Mouse (Mus musculus) cerebellum, postnatal 25 days (tissue): ENCODE results near the gene Nudt1.

Experiments used
- DNase-seq, 2 experiments: peaks; one replicate each; pipeline ENCODE4 v3.0.0; 2021; ENCODE audit warnings: mixed read lengths in 2 of 2

Gene Nudt1

DNA sequence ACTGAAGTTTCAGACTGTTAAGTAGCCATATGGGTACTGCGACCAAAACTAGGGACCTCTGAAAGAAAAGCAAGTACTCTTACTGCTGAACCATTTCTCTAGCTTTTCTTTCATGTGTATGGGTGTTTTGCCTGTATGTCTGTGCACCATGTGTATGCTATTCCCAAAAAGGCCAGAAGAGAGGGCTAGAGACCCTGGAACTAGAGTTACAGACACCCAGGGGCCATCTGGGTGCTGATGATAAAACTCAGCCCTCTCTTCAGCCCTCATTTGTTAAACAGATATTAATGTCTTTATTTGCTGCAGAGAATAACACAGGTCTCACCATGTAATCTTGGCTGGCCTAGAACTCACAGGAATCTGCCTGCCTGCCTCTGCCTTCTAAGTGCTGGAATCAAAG, 63.0 kb downstream of the Nudt1 start:
- no peak for DNase-seq

DNA sequence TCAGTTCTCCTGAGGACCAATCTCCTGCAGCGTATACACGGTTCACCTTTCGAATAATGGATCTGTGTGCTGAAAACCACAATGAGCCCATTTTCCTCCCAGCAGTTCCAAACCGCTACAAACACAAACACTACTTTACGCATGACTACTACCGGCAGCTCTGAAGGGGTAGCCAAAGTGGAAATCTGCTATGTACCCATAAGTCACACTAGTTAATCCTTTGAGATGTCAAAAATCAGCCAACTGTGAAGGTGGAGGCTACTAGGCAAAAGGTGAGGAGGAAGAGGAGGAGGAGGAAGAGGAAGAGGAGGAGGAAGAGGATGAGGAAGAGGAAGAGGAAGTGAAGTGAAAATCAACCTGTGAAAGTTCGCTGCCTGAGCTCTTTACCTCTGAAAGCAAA, 65.8 kb downstream of the Nudt1 start:
- no peak for DNase-seq
